Mouse (Mus musculus): ENCODE data around the gene Mcrip2. TPM values are rescaled to one million over a fixed set of nuclear protein-coding genes. Genes with fewer than 3 reads are reported as not detected.

The Mcrip2 gene
- total and polyA plus RNA-seq, 3 experiments = 1.4 to 16.1 (median 1.7) TPM

DNA sequence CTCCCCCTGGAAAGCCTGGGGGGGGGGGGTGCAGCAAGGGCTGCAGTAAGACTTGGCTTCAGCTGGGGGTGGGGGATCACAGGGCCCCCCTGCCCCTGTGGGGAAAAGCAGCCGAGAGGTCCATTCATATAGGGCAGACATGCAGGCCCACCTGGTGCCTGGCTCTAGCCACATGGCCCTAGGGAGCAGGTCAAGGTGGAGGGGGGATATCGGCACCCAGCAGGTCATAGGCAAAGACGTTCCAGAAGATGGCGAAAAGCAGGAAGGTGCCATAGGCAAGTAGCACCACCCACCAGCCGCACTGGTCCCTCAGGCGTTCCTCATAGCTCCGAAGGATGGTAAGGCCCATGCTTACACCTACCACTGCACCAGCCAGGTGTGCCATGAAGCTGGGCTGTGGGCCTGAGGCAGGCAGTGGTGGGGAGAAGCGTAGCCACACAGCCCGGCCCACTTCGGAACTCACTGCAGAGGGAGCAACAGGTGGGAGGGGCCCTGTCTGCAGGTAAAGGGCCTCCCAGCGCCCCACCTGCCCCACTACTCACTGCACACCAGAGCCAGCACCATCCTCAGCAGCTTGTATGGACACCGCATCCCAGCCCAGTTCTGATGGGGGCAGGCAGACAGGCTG, 33.9 kb downstream of the Mcrip2 start:
- H3K4me1 ChIP-seq (ENCODE audit: control insufficient read depth in 1 of 2, insufficient read depth in 2 of 2) = peaks cover 16 to 37% of the 10 kb centered on the region in 2 experiments
- H3K4me3 ChIP-seq (replicated peaks in 1 of 3; ENCODE audit: low read depth in 2 of 3, low read length in 2 of 3, poor library complexity in 1 of 3) = no peak overlapping the region
- in situ Hi-C loops (cut with MboI; ENCODE audit: low pct_ligation_motif_present, low pct_unique_long_range_greater_than_20kb, low sequenced_read_pairs) (no loop called here), dilution Hi-C loops (cut with MboI; ENCODE audit: extremely low pct_ligation_motif_present, extremely low pct_unique_long_range_greater_than_20kb, low sequenced_read_pairs) (no loop called here)
- no peak overlapping the region for H3K27ac ChIP-seq (ENCODE audit: insufficient read depth, low read depth)
- H3K4me2 ChIP-seq (ENCODE audit: insufficient read depth, low read depth, poor library complexity, severe bottlenecking) = 0 out of 2 replicates have a peak overlapping the region, but pooled peaks have one; percentile 33
- no peak overlapping the region for H3K9ac ChIP-seq (ENCODE audit: insufficient read depth, low read depth)
- TF ChIP-seq MXI1 (IDR thresholded peaks at IDR 0.05; ENCODE audit: low read depth, low read length) = no peak
- no peak for DNase-seq (ENCODE audit: extremely low read depth)
- no peaks in the 10 kb centered on the region for H3K27me3 ChIP-seq (replicated peaks)
- no peaks in the 10 kb centered on the region for H3K9me3 ChIP-seq (replicated peaks; ENCODE audit: low read length)
- H3K36me3 ChIP-seq (replicated peaks in 1 of 2; ENCODE audit: control insufficient read depth in 1 of 2, insufficient read depth in 1 of 2, low read length in 1 of 2) = peaks cover 62 to 76% of the 10 kb centered on the region in 2 experiments
- peaks cover 14% of the 10 kb centered on the region for H3K79me2 ChIP-seq (replicated peaks; ENCODE audit: control insufficient read depth, extremely low read depth, insufficient read depth, poor library complexity, severe bottlenecking)

GRCm38 (mm10) chr17:25833961-25834594, 34.5 kb downstream of the Mcrip2 start:
- Histone ChIP-seq H3K9ac (ENCODE audit: insufficient read depth, low read depth) (peak overlapping the region; percentile 84; the same call in 1 of the 2 replicates), H3K79me2 (replicated peaks; ENCODE audit: control insufficient read depth, extremely low read depth, insufficient read depth, poor library complexity, severe bottlenecking) (peaks cover 14% of the 10 kb centered on the region), H3K36me3 (replicated peaks in 1 of 2; ENCODE audit: control insufficient read depth in 1 of 2, insufficient read depth in 1 of 2, low read length in 1 of 2) (peaks cover 56 to 76% of the 10 kb centered on the region in 2 experiments), H3K9me3 (replicated peaks; ENCODE audit: low read length) (no peaks in the 10 kb centered on the region), H3K4me1 (ENCODE audit: control insufficient read depth in 1 of 2, insufficient read depth in 2 of 2) (peaks cover 16 to 40% of the 10 kb centered on the region in 2 experiments), H3K27me3 (replicated peaks) (no peaks in the 10 kb centered on the region), H3K4me3 (replicated peaks in 1 of 3; ENCODE audit: low read depth in 2 of 3, low read length in 2 of 3, poor library complexity in 1 of 3) (peak overlapping the region; percentile 69 to 81 (median 71)), H3K4me2 (ENCODE audit: insufficient read depth, low read depth, poor library complexity, severe bottlenecking) (peak overlapping the region; percentile 33), H3K27ac (ENCODE audit: insufficient read depth, low read depth) (no peak overlapping the region)
- no peak for TF ChIP-seq MEF2A (IDR thresholded peaks at IDR 0.05; ENCODE audit: borderline replicate concordance, low read depth, low read length)
- TF ChIP-seq POLR2A (IDR thresholded peaks at IDR 0.05; ENCODE audit: low read depth, low read length) = no peak
- no peak for TF ChIP-seq NRF1 (IDR thresholded peaks at IDR 0.05; ENCODE audit: low read depth, low read length)
- TF ChIP-seq ZNF384 (IDR thresholded peaks at IDR 0.05; ENCODE audit: low read depth, low read length) = no peak
- no peak for TF ChIP-seq KAT2A (IDR thresholded peaks at IDR 0.05; ENCODE audit: insufficient replicate concordance, low read length)
- TF ChIP-seq SIN3A (IDR thresholded peaks at IDR 0.05; ENCODE audit: low read length) = no peak
- no peak for TF ChIP-seq TBP (conservative IDR thresholded peaks at IDR 0.05; ENCODE audit: low read depth, low read length)
- no peak for TF ChIP-seq ELF1 (IDR thresholded peaks at IDR 0.05; ENCODE audit: low read depth, low read length)
- no peak for TF ChIP-seq ZC3H11A (IDR thresholded peaks at IDR 0.05; ENCODE audit: low read depth, low read length)
- no peak for TF ChIP-seq MYC (IDR thresholded peaks at IDR 0.05; ENCODE audit: low read depth, low read length)
- TF ChIP-seq ZMIZ1 (IDR thresholded peaks at IDR 0.05; ENCODE audit: low read depth, low read length) = no peak
- no peak for TF ChIP-seq MAFK (IDR thresholded peaks at IDR 0.05; ENCODE audit: insufficient replicate concordance, low read length)
- TF ChIP-seq EP300 (IDR thresholded peaks at IDR 0.05; ENCODE audit: low read length) = no peak
- TF ChIP-seq TCF12 (IDR thresholded peaks at IDR 0.05; ENCODE audit: low read depth, low read length) = no peak
- DNase-seq (ENCODE audit: extremely low read depth) = no peak
- dilution Hi-C loops (cut with MboI; ENCODE audit: extremely low pct_ligation_motif_present, extremely low pct_unique_long_range_greater_than_20kb, low sequenced_read_pairs) = no loop called here
- in situ Hi-C loops (cut with MboI; ENCODE audit: low pct_ligation_motif_present, low pct_unique_long_range_greater_than_20kb, low sequenced_read_pairs) = no loop called here
